Mouse (Mus musculus): ENCODE measurements around the gene Il31ra.

GRCm38 (mm10) chr13:112511261-112511660, 82.9 kb downstream of the Il31ra start:
- TF ChIP-seq MYOD1 (IDR thresholded peaks at IDR 0.05; ENCODE audit: control insufficient read depth in 1 of 3, insufficient read length in 2 of 3, low read depth in 2 of 3): no peak
- no peak for TF ChIP-seq MAX (IDR thresholded peaks at IDR 0.05; ENCODE audit: low read depth)
- no peak for TF ChIP-seq POLR2A (IDR thresholded peaks at IDR 0.05; ENCODE audit: insufficient read length, low read depth)
- no peak for TF ChIP-seq REST (IDR thresholded peaks at IDR 0.05; ENCODE audit: insufficient read depth, insufficient read length)
- TF ChIP-seq E2F4 (IDR thresholded peaks at IDR 0.05; ENCODE audit: insufficient read depth): no peak
- no peak for TF ChIP-seq TCF3 (IDR thresholded peaks at IDR 0.05; ENCODE audit: insufficient read length, low read depth)
